Mouse (Mus musculus) retina, adult 2 months (tissue): ENCODE measurements at regions not wholly inside any gene's neighbourhood (a gene's known extent, or its start where the extent isn't known, plus 50 kb on each side); places are given as distances from the start of the nearest gene placed in this dataset.

Experiments used
- DNase-seq: peaks from one replicate; pipeline ENCODE4 v3.0.0-alpha.2; 2012; ENCODE audit warnings: low read depth, low spot score

DNA sequence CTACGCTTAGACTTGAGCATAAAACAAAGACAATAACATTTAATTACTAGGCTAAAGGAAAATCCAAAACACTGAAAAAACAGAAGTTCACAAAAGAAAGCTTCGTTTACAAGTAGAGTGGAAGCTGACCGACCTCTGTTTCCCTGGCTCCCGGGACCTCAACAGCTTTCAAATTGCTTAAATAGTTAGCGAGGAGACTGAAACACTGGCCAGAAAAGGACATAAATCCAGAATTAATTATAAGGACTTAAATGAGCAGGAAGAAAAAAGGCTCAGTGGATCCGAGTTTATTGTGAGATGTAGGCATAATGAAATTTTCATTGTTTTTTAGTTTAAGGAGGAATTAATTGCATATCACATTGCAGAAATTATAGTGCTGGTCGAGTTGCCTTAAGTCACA is 754.4 kb downstream of the Kcnj2 start:
- DNase-seq = no peak

DNA sequence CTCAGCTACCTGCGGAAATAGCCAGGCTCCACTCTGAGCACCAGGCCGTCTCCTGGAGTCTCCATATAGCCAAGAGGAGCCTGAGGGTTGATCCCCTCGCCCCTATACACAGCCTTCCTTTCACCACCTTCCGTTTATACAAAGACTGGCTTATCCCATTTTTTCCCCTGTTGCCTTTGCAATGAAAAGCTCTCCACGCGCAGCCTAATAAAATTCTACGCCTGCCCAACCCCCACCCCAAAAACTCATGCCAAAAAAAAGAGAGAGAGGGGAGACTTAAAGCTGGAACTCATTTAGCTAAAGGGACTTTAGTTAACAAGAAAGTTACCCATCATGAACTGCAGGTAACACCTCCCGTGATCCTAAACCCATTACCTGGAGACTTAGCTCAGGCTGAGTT is 762.5 kb downstream of the Kcnj2 start:
- no peak for DNase-seq

DNA sequence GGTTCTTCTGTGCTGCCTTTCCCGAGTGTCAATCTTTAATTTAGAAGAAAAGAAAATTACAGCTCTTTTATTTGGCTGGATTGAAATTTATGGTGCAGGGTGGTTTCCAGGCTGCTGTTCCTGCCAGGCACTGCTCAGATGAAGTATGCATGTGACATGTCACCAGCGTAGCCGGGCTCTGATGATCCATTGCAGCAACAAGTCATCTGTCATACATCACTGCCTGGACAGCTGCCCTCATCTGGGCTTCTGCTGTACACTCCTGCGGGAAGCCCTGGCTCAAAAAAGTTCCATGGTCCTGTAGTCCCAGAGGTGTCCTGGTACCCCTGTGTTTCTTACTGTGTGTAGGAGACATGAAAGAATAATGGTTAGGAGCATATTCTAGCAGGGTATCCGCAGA is 773.0 kb downstream of the Kcnj2 start:
- DNase-seq = no peak

DNA sequence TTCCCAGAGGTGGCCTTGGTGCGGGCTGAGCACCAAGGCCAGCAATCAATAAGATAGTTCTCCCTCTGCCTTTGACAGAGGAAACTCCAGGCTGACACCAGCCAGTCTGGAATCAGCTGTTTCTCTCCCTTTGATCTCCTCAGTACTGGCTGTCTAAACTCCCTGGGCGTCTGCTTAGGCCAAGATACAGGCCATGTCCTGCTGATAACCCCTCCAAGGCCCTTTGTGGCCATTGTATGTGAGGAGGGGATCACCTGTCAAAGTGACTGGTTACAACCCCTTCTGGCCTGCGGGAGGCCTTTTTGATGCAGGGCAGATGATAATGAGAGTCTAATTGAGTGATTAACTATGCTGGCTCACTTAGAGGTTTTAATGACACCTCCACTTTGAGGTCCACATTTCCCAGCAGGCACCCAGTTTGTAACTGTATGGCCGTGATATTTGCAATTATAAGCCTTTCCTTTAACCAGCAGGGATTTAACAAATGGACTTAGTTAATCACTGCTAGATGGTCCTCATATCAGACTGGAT is 777.8 kb downstream of the Kcnj2 start:
- no peak for DNase-seq

DNA sequence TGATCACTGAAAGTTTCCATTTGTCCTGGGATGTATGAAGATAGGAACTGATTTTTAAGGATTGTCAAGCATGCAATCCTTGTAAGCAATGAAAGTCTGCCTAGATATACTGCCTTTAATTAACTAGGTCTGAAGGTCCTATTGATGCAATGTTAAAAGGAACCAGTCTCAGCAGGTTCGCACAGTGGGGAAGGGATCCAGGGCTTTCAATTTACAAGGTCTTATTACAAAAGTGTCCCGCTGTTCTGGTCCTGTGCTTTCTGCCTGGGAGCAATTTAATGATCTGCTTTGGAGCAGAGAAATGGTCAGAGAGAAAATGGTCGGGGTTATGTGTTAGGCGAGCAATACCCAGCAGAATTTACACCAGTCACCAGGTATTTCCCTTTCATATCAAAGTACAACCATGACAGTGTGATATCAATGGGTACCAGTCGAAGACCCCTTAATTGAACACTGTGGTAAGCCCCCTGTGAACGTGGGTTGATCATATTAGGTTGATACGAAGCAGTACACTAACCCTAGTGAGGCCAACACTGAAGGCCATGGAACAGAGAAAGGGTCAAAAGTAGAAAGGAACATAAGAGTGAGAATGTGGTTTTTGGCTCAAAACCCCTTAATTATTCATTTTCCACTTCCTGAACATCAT is 778.5 kb downstream of the Kcnj2 start:
- no peak for DNase-seq

DNA sequence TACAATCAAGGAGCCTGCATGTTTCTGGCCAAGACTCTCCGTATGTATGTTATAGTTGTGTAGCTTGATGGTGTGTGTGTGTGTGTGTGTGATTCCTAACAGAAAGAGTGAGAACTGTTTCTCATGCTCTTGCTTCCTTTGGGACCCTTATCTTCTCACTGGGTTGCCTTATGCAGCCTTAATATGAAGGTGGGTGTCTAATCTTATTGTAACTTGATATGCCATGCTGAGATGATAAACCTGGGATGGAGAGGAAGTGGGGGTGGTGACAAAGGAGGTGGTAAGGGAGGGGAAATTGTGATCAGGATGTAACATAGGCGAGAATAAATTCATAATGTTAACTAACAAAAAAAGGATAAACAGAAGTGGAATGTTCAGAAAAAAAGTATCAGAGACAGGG is 791.3 kb downstream of the Kcnj2 start:
- DNase-seq = no peak

DNA sequence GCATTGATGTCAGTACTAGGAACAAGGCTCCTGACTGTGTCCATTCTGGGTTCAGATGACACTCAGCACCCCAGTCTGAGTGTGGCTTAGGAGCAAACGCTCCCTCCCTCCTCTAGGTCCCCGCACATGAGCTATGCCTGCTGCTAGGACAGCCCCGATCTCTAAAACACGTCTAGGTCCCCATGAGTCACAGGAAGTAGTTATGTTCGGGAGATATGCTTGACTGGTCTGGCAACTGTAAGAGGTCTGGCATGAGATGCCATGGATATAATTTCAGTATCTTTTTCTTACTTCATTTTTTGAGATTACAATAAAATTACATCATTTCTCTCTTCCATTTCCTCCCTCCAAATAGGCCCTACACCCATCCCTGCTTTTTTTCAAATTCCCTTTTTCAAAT is 792.1 kb downstream of the Kcnj2 start:
- no peak for DNase-seq

DNA sequence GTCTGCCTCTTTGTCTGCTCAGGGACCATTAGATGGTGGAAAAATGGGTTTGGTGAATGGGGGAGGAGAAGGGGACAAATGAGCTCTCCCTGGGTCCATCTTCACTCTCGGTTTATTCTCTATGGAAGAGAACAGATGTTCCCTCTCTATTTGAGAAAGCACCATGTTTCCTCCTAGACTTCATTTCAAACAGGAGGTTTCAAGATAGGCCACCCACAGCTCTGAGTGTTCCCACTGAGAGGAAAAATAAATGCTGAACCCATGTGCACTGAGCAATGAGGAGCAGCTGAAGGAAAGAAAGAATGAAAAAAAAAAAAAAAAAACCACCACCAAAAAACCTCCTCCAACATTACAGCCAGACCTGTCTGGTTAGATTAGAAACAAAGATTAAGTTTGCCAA is 799.2 kb downstream of the Kcnj2 start:
- DNase-seq = no peak

DNA sequence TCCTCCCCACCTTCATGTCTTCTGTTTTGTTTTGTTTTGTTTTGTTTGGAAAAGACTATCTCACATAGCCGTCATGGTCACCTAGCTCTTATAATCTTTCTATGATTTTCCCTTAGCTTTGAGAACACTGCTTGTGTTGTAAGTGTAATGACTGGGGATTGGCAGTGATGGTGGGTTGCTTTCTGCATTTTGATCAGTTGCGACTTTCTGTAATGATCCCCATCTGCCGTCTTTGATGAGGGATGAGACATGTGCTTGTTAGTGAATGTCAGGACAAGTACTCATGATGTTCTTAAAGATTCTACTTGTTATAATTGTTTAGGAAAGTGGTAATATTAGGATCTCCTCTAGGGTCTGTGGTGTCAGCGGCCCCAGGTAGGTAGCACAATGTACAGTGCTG is 809.4 kb downstream of the Kcnj2 start:
- no peak for DNase-seq

DNA sequence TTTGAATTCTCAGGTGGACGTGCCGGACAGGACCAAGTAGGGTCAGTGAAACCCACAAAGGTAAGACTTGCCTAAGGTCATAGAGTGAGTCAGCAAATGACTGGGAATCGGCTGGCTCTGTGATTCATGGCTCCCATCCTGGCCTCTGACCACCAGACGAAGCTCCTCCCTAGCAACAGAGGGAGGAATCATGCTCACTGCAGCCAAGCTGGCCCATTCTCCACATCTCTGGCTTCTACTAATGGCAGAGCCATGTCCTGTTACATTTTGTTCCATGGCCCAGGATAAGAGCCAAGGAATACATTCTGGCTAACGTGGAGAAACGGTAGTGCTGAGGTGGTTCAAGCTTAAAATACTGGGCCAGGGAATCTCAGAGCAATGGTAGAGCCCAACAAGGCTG is 814.2 kb downstream of the Kcnj2 start:
- DNase-seq = no peak

DNA sequence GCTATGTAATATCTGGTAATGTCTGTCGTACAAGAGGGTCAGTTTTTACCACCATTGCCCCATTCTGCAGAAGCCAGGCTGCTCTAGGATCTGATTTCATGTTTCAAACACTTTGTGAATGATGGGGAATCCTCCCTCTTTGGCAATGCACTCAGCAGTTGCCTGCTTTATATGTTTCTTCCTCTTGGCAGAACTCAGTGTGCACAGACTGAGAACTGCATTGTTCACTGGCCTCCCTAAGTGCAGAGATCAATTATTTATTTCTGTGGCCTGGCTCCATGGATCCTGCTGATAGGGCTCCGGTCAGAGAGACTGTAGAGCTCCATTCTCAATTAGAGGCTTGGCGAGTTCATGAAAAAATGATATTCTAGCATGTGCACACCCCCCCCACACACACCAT is 824.1 kb downstream of the Kcnj2 start:
- no peak for DNase-seq

DNA sequence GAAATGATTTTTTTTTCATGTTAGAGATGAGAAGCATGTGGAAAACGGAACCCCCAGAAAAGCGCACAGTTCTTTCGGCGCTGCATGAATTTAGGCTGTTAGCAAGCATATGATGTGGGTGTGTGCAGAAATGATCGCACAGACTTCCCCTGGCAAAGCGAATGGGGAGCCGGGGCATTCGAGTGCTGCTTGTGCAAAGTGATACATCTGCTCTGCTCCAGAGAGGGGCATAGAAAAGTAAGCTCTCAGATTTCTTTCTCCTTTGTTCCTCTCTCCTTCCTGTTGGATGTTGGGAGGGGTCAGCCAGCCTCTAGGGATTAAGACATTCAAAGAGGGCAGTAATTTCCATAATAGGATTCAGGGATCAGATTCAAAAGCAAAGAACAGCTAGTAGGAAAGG is 827.9 kb downstream of the Kcnj2 start:
- no peak for DNase-seq

DNA sequence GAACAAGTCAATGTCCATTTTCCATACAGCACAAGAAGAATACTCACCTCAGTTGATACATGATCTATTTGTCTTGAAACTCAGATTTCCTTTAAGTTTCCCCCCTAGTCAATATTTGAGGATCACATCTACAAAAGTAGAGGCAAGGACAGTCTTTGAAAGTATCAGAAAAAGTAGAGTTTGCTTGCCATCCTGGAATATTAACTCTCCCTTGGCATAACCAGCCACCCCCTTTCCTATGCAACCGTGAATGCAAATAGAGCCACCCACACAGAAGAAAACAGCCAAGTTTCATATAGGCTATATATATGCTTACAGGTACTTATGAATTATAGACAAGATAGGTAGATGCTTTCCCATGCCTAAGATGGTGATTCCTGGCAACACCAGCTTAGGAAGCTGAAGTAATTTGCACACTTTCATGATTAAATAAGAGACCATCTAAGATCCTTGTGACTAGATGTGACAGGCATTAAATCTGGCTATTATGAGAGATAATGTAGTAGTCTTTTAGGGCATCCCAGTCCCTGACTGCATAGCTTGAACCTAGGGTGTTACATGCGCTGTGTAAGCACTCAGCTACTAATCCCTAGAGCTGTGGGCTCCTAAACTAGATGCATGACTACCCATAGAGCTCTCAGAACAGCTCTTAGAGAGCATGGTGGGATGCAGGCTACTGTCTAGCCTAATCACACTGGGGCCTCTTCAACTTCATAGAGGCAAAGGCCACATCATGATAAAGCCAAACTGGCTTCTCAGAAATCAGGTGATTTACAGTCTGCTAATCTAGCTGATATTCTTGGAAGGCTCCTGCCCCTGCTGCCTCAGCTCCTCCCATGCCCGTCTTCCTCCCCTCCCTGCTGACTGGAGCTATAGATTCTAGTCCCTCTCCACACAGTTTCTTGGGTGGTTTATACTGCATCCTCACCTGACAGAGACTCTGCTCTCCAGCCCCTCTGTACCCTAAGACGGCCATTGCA is 829.5 kb downstream of the Kcnj2 start:
- no peak for DNase-seq

DNA sequence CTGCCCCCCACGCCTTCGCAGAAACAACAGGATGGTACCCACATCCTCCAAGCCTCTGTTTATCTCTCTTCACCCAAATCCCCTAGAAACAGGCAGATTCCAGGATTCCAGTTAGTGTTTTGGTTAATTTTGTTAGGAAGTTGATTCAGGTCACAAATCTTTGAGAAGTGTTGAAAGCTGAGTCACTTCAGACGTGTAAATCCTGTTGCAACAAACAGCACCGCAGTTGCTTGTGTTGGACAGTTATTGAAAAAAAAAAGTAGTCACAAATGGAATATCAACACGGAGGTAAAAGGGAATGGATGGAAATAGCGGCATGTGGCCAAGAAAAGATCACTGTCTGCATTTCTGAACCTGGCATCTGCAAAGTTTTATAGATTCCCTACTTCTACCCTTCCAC is 831.0 kb downstream of the Kcnj2 start:
- no peak for DNase-seq

DNA sequence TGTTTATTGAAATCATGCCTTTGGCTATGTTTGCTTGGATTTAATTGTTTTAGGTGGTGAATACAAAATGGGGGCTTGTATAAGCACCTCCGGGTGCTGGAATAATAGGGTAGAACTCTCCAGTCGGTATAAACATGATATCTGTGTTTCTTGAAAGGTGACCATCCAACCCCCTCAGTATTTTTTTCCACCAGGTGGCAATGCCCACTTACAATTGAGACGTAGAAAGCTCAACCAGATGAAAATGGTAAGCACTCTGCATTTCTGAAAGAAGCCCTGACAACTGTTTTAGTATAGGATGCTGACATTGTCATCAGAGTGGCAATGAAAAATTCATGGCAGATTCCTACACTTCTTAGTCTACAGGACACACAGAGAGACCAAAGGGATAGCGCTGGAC is 838.1 kb downstream of the Kcnj2 start:
- no peak for DNase-seq

DNA sequence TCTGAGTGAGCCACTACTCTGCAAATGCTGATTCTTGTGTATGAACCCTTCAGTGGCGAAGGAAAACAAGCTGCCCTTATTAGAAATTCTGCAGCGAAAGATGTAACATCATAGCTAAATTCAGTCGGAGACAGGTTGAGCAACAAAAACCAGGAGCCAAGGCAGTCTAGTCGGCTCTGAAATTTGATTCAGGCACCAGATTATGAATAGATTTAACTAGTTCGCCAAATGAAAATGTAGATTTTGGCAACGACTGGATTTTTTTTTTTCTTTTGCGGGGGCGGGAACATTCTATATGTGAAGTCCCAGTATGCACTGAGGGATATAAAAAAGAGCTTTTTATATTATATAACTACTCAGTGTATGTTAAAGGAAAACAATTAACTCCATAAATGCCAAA is 847.9 kb downstream of the Kcnj2 start:
- DNase-seq = no peak

DNA sequence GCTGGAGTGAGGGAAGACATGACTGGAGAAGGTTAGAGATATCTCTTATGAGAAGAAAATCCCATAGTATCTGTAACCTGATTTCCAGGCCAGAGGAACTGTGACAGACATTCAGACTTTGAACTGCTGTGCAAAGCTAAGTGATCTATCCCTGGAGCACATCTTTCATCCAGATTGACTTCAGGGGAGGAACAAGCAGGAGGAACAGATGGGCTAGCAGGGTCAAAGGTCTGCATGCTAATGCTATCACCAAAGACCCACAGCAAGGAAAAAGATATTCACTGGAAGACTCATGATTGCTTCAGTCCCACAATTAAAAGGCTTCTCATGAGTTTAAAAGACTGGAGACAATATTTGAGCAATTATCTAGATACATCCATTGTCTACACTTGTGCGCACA is 855.7 kb upstream of the Sox9 start:
- DNase-seq = no peak

DNA sequence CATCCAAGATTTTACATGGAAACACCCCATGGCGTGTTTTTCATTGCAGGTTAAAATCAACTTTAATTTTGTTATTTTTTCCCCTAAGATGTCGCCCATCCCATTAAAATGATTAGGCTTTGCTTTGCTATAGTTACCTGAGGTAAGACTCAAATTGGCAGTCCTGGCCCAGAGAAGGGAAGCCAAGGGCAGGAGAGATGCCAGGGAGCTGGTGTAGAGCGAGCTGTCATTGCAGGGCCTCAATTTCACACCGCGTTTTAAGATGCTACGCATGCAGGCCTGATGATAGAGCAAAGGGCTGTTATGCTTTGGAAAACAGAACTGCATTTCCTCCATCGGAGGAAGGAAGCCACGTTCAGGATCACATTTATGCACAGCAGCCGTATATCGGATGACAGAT is 852.7 kb upstream of the Sox9 start:
- no peak for DNase-seq

DNA sequence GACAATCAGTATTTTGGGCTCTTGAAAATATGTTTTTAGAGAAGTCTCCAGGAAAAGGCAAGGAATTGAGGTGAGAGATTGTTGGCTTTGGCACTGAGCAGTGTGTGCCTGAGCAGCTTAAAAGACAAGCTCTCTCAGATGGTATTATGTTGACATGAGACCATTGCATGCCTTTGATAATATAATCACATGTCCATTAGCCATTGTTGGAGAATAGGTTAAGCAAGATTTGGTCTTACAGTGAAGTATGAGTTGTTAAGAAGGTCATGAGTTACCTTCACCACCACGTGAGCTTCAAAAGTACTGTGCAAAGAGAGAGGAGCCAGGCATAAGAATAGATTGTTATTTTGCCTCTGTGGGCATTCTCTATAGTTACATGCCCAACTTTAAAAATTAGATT is 850.0 kb upstream of the Sox9 start:
- no peak for DNase-seq

DNA sequence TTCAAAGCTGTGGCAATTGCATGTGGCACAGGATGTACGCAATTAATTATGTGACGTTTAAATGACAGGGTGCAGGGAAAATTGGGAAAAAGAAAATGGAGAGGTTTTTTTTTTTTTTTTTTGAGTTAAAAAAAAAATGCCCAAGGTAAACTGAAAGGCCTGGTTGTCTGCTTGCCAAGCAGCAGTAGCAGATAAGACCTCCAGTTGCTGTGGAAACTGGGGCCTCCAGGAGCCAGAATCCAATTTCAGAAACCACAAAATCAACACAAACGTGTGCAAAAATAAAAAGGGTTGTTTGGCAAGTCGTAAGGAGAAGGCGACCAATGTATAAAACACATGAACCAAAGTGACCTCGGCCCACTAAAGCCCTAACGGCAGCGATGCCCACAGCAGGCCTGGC is 837.7 kb upstream of the Sox9 start:
- no peak for DNase-seq

DNA sequence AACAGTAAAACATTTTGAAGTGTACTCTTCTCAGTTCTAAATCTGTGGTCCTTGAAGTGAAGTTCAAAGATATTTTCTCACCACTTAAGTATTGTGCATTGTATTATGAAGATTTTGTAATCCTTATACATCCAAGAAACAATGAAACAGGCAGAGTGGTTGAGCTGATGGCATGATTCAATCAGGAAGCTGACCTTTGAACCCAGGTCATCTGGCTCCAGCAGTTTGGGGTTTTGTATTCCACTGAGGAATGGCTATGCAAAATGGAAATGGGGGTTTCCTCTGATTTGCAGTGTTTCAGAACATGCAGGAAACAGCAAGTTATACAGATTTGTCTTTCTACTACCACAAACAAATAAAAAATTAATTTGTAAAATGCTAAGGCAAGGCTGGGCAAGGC is 836.2 kb upstream of the Sox9 start:
- DNase-seq = no peak

DNA sequence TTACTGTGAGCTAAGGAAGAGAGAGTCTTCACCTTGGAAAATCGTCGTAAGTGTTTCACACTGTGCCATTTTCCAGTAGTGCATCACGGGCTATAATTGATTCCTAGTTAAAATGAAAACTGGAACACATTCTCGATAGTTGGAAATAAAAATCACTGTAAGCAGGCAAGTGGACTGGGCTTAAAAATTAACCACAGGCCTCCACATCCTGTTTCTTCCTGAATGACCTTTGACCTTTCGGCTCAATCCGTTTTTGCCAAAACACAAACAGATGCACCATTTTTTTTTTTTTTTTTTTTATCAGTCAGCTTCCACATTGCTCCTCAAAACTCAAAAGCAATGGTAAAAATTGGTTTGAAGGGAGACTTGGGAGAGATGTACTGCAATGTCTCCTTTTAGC is 834.4 kb upstream of the Sox9 start:
- no peak for DNase-seq

DNA sequence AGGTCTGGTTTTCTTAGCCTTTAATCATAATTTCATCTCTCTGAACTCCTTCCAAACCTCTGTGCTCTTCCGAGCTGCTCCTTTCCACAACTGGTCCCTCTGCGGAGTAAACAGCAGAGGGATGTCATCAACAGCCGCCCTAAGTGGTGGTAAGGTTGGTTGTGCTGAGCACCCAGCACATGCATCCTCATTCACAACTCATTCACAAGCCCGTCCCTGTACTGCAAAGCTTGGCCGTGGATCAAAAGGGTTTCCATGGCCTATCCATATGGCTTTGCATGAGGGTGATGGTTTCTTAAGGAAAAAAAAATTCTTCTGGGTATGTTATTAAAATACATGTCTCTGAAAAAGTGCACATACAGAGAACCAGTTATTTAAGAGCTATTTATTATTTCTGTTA is 828.6 kb upstream of the Sox9 start:
- no peak for DNase-seq
